Mouse (Mus musculus) forelimb bud, embryonic 11.5 days (tissue): ENCODE results near the gene Slc4a5.

ENCODE experiments used
- DNase-seq: peaks from one replicate; pipeline ENCODE4 v3.0.0-alpha.2; 2012; ENCODE audit warnings: low read depth, low spot score

The Slc4a5 gene

GRCm38 (mm10) chr6:83350851-83351405 lies 131.3 kb downstream of the Slc4a5 start:
- DNase-seq, result no peak

- no peak for DNase-seq
Measured at GRCm38 (mm10) chr6:83351490-83352160, 132.0 kb downstream of the Slc4a5 start.

GRCm38 (mm10) chr6:83352666-83353410 lies 133.2 kb downstream of the Slc4a5 start:
- DNase-seq, result no peak
